Mouse (Mus musculus): ENCODE results near the gene Zfp800. TPM values are rescaled to one million over a fixed set of nuclear protein-coding genes. Genes with fewer than 3 reads are reported as not detected.
A peak's percentile ranks its signal among the peaks of the same experiment; 100 is the strongest.

Gene Zfp800
- 21.2 and 24.7 TPM in 2 replicates for polyA plus RNA-seq (2015; fragmentation: Nextera tagmentation; extraction: Ambion mirVana)

GRCm38 (mm10) chr6:28397681-28398203 is at the start of gene Zfp800:
Zfp800 (minus strand) TSS chr6:28398005.
- 0 out of 2 replicates have a peak, but pooled peaks cover 3% of the 10 kb centered on the region for H3K4me1 ChIP-seq (ENCODE audit: insufficient read depth, low read depth, low read length)
- no peaks in the 10 kb centered on the region for H3K9me3 ChIP-seq (ENCODE audit: low read length)
- ATAC-seq = no peak
- TF ChIP-seq EP300 (IDR thresholded peaks at IDR 0.05) (no peak), CTCF (IDR thresholded peaks at IDR 0.05) (no peak)
- peak within 1 kb of the TSS; percentile 35 for H3K4me3 ChIP-seq (ENCODE audit: low read depth, low read length)
- H3K27ac ChIP-seq (ENCODE audit: low read length) = no peak within 1 kb of the TSS
- H3K27me3 ChIP-seq (replicated peaks; ENCODE audit: insufficient read depth, low read length) = peaks cover 14% of the 10 kb centered on the region; the same call in 1 of the 2 replicates
- no peak within 1 kb of the TSS for H3K9ac ChIP-seq (replicated peaks; ENCODE audit: low read depth)
- H3K4me2 ChIP-seq (replicated peaks; ENCODE audit: low read depth, low read length) = peak within 1 kb of the TSS; percentile 59
- DNase-seq (ENCODE audit: low spot score) = no peak
- 1% methylated on average over 33 of the region's 33 CpGs for WGBS
- H3K36me3 ChIP-seq (ENCODE audit: insufficient read depth, low read length) = no peaks in the 10 kb centered on the region

- H3K4me2 ChIP-seq (replicated peaks; ENCODE audit: low read depth, low read length) = no peak overlapping the region
- WGBS = 61% methylated on average over 6 of the region's 6 CpGs
- H3K4me3 ChIP-seq (ENCODE audit: low read depth, low read length) = no peak overlapping the region
- no peak overlapping the region for H3K9ac ChIP-seq (replicated peaks; ENCODE audit: low read depth)
- H3K27me3 ChIP-seq (replicated peaks; ENCODE audit: insufficient read depth, low read length) = no peaks in the 10 kb centered on the region
- TF ChIP-seq EP300 (IDR thresholded peaks at IDR 0.05) = no peak
- TF ChIP-seq CTCF (IDR thresholded peaks at IDR 0.05) = no peak
- H3K9me3 ChIP-seq (ENCODE audit: low read length) = no peaks in the 10 kb centered on the region
- no peaks in the 10 kb centered on the region for H3K4me1 ChIP-seq (ENCODE audit: insufficient read depth, low read depth, low read length)
- H3K27ac ChIP-seq (ENCODE audit: low read length) = no peak overlapping the region
- no peaks in the 10 kb centered on the region for H3K36me3 ChIP-seq (ENCODE audit: insufficient read depth, low read length)
- no peak for DNase-seq (ENCODE audit: low spot score)
- ATAC-seq = no peak
Measured at GRCm38 (mm10) chr6:28431538-28431855, 33.7 kb upstream of the Zfp800 start.

GRCm38 (mm10) chr6:28430795-28431537 is 33.2 kb upstream of the Zfp800 start:
- DNase-seq (ENCODE audit: low spot score) = peak; percentile 30
- TF ChIP-seq CTCF (IDR thresholded peaks at IDR 0.05) (no peak), EP300 (IDR thresholded peaks at IDR 0.05) (no peak)

GRCm38 (mm10) chr6:28429870-28430269 is 32.1 kb upstream of the Zfp800 start:
- no peak overlapping the region for H3K9ac ChIP-seq (replicated peaks; ENCODE audit: low read depth)
- H3K27me3 ChIP-seq (replicated peaks; ENCODE audit: insufficient read depth, low read length) = no peaks in the 10 kb centered on the region
- DNase-seq (ENCODE audit: low spot score) (no peak), ATAC-seq (no peak)
- 86% methylated on average over 11 of the region's 11 CpGs for WGBS
- H3K9me3 ChIP-seq (ENCODE audit: low read length) = no peaks in the 10 kb centered on the region
- H3K36me3 ChIP-seq (ENCODE audit: insufficient read depth, low read length) = peaks cover 5% of the 10 kb centered on the region
- H3K4me2 ChIP-seq (replicated peaks; ENCODE audit: low read depth, low read length) = no peak overlapping the region
- no peaks in the 10 kb centered on the region for H3K4me1 ChIP-seq (ENCODE audit: insufficient read depth, low read depth, low read length)
- no peak overlapping the region for H3K27ac ChIP-seq (ENCODE audit: low read length)
- TF ChIP-seq EP300 (IDR thresholded peaks at IDR 0.05) = no peak
- TF ChIP-seq CTCF (IDR thresholded peaks at IDR 0.05) = no peak
- no peak overlapping the region for H3K4me3 ChIP-seq (ENCODE audit: low read depth, low read length)

More at GRCm38 (mm10) chr6:28430795-28431537, 33.2 kb upstream of the Zfp800 start:
- no peaks in the 10 kb centered on the region for H3K4me1 ChIP-seq (ENCODE audit: insufficient read depth, low read depth, low read length)
- 67% methylated on average over 10 of the region's 10 CpGs for WGBS
- ATAC-seq = peak; percentile 76
- no peak overlapping the region for H3K9ac ChIP-seq (replicated peaks; ENCODE audit: low read depth)
- peaks cover under 1% of the 10 kb centered on the region; the same call in 1 of the 2 replicates for H3K36me3 ChIP-seq (ENCODE audit: insufficient read depth, low read length)
- H3K27ac ChIP-seq (ENCODE audit: low read length) = no peak overlapping the region
- H3K4me2 ChIP-seq (replicated peaks; ENCODE audit: low read depth, low read length) = no peak overlapping the region
- no peaks in the 10 kb centered on the region for H3K27me3 ChIP-seq (replicated peaks; ENCODE audit: insufficient read depth, low read length)
- H3K9me3 ChIP-seq (ENCODE audit: low read length) = no peaks in the 10 kb centered on the region
- H3K4me3 ChIP-seq (ENCODE audit: low read depth, low read length) = no peak overlapping the region

GRCm38 (mm10) chr6:28428290-28428689 is 30.5 kb upstream of the Zfp800 start, which contains the start of gene Gcc1:
Gcc1 (minus strand) TSS chr6:28428390.
- 80% methylated on average over 3 of the region's 3 CpGs for WGBS
- Histone ChIP-seq H3K9ac (replicated peaks; ENCODE audit: low read depth) (no peak within 1 kb of the TSS), H3K4me1 (ENCODE audit: insufficient read depth, low read depth, low read length) (no peaks in the 10 kb centered on the region; the same call in 1 of the 2 replicates), H3K27ac (ENCODE audit: low read length) (no peak within 1 kb of the TSS), H3K4me2 (replicated peaks; ENCODE audit: low read depth, low read length) (no peak within 1 kb of the TSS), H3K27me3 (replicated peaks; ENCODE audit: insufficient read depth, low read length) (no peaks in the 10 kb centered on the region), H3K36me3 (ENCODE audit: insufficient read depth, low read length) (peaks cover 5% of the 10 kb centered on the region), H3K4me3 (ENCODE audit: low read depth, low read length) (no peak within 1 kb of the TSS), H3K9me3 (ENCODE audit: low read length) (no peaks in the 10 kb centered on the region)
- ATAC-seq = no peak
- no peak for TF ChIP-seq EP300 (IDR thresholded peaks at IDR 0.05)
- no peak for TF ChIP-seq CTCF (IDR thresholded peaks at IDR 0.05)
- DNase-seq (ENCODE audit: low spot score) = no peak

GRCm38 (mm10) chr6:28427096-28427839 is 29.5 kb upstream of the Zfp800 start, which contains the start of gene Fscn3:
Fscn3 (plus strand) TSS chr6:28427789.
- peaks cover under 1% of the 10 kb centered on the region; the same call in 1 of the 2 replicates for H3K4me1 ChIP-seq (ENCODE audit: insufficient read depth, low read depth, low read length)
- H3K9me3 ChIP-seq (ENCODE audit: low read length) = no peaks in the 10 kb centered on the region
- peaks cover 5% of the 10 kb centered on the region for H3K36me3 ChIP-seq (ENCODE audit: insufficient read depth, low read length)
- H3K9ac ChIP-seq (replicated peaks; ENCODE audit: low read depth) = no peak within 1 kb of the TSS
- H3K4me3 ChIP-seq (ENCODE audit: low read depth, low read length) = no peak within 1 kb of the TSS
- H3K27ac ChIP-seq (ENCODE audit: low read length) = no peak within 1 kb of the TSS
- H3K4me2 ChIP-seq (replicated peaks; ENCODE audit: low read depth, low read length) = no peak within 1 kb of the TSS
- no peaks in the 10 kb centered on the region for H3K27me3 ChIP-seq (replicated peaks; ENCODE audit: insufficient read depth, low read length)
- TF ChIP-seq EP300 (IDR thresholded peaks at IDR 0.05) = no peak
- no peak for TF ChIP-seq CTCF (IDR thresholded peaks at IDR 0.05)
- WGBS = 77% methylated on average over 3 of the region's 3 CpGs
- DNase-seq (ENCODE audit: low spot score) = no peak
- ATAC-seq = no peak

Measured in lung, postnatal 0 days (tissue).